Mouse (Mus musculus): ENCODE data around the gene Chgb. TPM values are rescaled to one million over a fixed set of nuclear protein-coding genes. Genes with fewer than 3 reads are reported as not detected.
A peak's percentile ranks its signal among the peaks of the same experiment; 100 is the strongest.

The Chgb gene
- 100 to 1,000 TPM; 206 to 208 TPM for total RNA-seq (2021)
- long read RNA-seq, transcript Chgb-201 (5 exons, 2,740 nt) = major isoform, 186 of 283 reads
- long read RNA-seq, partial matches to known transcripts = 92 of 283 reads
- long read RNA-seq, other reads (novel, unspliced or antisense) = 5 of 283 reads

- no peak for DNase-seq (ENCODE audit: low spot score in 2 of 2)
Observed at GRCm38 (mm10) chr2:132780978-132781377, at the start of gene Chgb. Gene Chgb, plus strand, starts transcription at chr2:132781278.

- DNase-seq (ENCODE audit: low spot score in 2 of 2) = no peak
Observed at GRCm38 (mm10) chr2:132732940-132733339, 48.1 kb upstream of the Chgb start.

GRCm38 (mm10) chr2:132733603-132734573, 47.2 kb upstream of the Chgb start:
- DNase-seq (ENCODE audit: low spot score in 2 of 2) = no peak

- peak in 1 of 2 experiments; percentile 31 for DNase-seq (ENCODE audit: low spot score in 2 of 2)
Observed at GRCm38 (mm10) chr2:132738816-132739432, 42.2 kb upstream of the Chgb start.

- DNase-seq (ENCODE audit: low spot score in 2 of 2) = peak; percentile 41 to 51
Observed at GRCm38 (mm10) chr2:132741862-132742347, 39.2 kb upstream of the Chgb start.

GRCm38 (mm10) chr2:132744866-132745265, 36.2 kb upstream of the Chgb start:
- DNase-seq (ENCODE audit: low spot score in 2 of 2) = no peak

- no peak for DNase-seq (ENCODE audit: low spot score in 2 of 2)
Observed at GRCm38 (mm10) chr2:132746108-132746507, 35.0 kb upstream of the Chgb start.

GRCm38 (mm10) chr2:132750726-132751125, 30.4 kb upstream of the Chgb start:
- DNase-seq (ENCODE audit: low spot score in 2 of 2) = no peak

- peak; percentile 12 to 35 for DNase-seq (ENCODE audit: low spot score in 2 of 2)
Observed at GRCm38 (mm10) chr2:132751141-132752066, 29.7 kb upstream of the Chgb start.

- no peak for DNase-seq (ENCODE audit: low spot score in 2 of 2)
Observed at GRCm38 (mm10) chr2:132752398-132752797, 28.7 kb upstream of the Chgb start.

GRCm38 (mm10) chr2:132753137-132753536, 27.9 kb upstream of the Chgb start:
- DNase-seq (ENCODE audit: low spot score in 2 of 2) = no peak

GRCm38 (mm10) chr2:132757911-132758310, 23.2 kb upstream of the Chgb start:
- peak in 1 of 2 experiments; percentile 22 for DNase-seq (ENCODE audit: low spot score in 2 of 2)

GRCm38 (mm10) chr2:132770822-132771221, 10.3 kb upstream of the Chgb start:
- DNase-seq (ENCODE audit: low spot score in 2 of 2) = no peak

GRCm38 (mm10) chr2:132781439-132782068, 476 bp downstream of the Chgb start:
- peak; percentile 89 to 91 for DNase-seq (ENCODE audit: low spot score in 2 of 2)

- DNase-seq (ENCODE audit: low spot score in 2 of 2) = no peak
Observed at GRCm38 (mm10) chr2:132784039-132784438, 3.0 kb downstream of the Chgb start.

- no peak for DNase-seq (ENCODE audit: low spot score in 2 of 2)
Observed at GRCm38 (mm10) chr2:132793441-132794203, 12.5 kb downstream of the Chgb start.

GRCm38 (mm10) chr2:132794204-132794586, 13.1 kb downstream of the Chgb start:
- no peak for DNase-seq (ENCODE audit: low spot score in 2 of 2)

GRCm38 (mm10) chr2:132802976-132803375, 21.9 kb downstream of the Chgb start:
- no peak for DNase-seq (ENCODE audit: low spot score in 2 of 2)

- DNase-seq (ENCODE audit: low spot score in 2 of 2) = peak; percentile 82 to 87
Observed at GRCm38 (mm10) chr2:132815608-132816314, 34.7 kb downstream of the Chgb start, which contains the start of the genes Trmt6 and Mcm8. Gene Trmt6, minus strand, starts transcription at chr2:132816055. Gene Mcm8, plus strand, starts transcription at chr2:132816141.

Data from layer of hippocampus, postnatal 10 days (tissue).